In the genomic region with DNA sequence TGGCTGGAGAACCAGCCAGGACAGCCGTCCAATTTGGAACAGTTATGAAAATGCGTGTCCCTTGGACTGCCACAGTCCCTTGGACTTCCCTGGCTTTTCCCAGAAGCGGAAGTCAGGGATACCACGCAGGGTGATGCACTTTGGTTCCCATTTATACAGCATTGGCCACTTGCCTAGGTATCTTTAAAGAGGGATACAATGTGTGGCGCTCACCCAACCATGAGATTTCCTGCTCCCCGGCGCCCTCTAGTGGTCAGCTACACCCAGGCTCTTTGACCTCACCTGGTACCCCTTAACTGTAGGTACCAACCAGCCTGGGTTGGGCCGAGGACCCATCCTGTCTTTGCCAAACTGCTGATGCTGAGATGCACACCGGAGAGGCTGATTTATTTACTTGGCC, we compare ENCODE assay signal across 9 mouse cellular contexts. TPM values are rescaled to one million over a fixed set of nuclear protein-coding genes. Genes with fewer than 3 reads are reported as not detected.
DNase-seq lines count a peak whose midpoint lies in the region; ATAC-seq and TF ChIP-seq lines count a peak whose summit lies in the region.
"Had no signal": no experiment of that assay in that cellular context is flagged by ENCODE, and none has a peak within 500 bp of the region (broad histone marks: within the 10 kb centered on the region; RNA-seq: fewer than 3 reads in every experiment).

No protein-coding gene starts in this region.

- H3K4me3 ChIP-seq in heart, adult 2 months: no peak overlapping the region
- H3K4me3 ChIP-seq in kidney, embryonic 15.5 days (replicated peaks): no peak overlapping the region
- H3K4me3 ChIP-seq in stomach, embryonic 15.5 days (replicated peaks): no peak overlapping the region
- H3K4me3 ChIP-seq: embryonic facial prominence, embryonic 12.5 days had no signal

- H3K79me2 ChIP-seq in heart, adult 2 months (replicated peaks; ENCODE audit: control insufficient read depth, insufficient read depth, low read length): no peaks in the 10 kb centered on the region

- no peak for TF ChIP-seq POLR2A in heart, adult 2 months (IDR thresholded peaks at IDR 0.05; ENCODE audit: insufficient read depth, low read depth, low read length)

- no peak overlapping the region for H3K27ac ChIP-seq in heart, adult 2 months
- no peak overlapping the region for H3K27ac ChIP-seq in kidney, embryonic 15.5 days
- no peak overlapping the region for H3K27ac ChIP-seq in stomach, embryonic 15.5 days
- H3K27ac ChIP-seq: embryonic facial prominence, embryonic 12.5 days had no signal

- H3K4me2 ChIP-seq in kidney, embryonic 15.5 days: no peak overlapping the region
- no peak overlapping the region for H3K4me2 ChIP-seq in stomach, embryonic 15.5 days
- H3K4me2 ChIP-seq: embryonic facial prominence, embryonic 12.5 days had no signal

- no peak overlapping the region for H3K9ac ChIP-seq in heart, adult 2 months (ENCODE audit: low read depth, low read length)
- H3K9ac ChIP-seq in kidney, embryonic 15.5 days: no peak overlapping the region
- no peak overlapping the region for H3K9ac ChIP-seq in stomach, embryonic 15.5 days
- H3K9ac ChIP-seq: embryonic facial prominence, embryonic 12.5 days had no signal

- DNase-seq in A20 (ENCODE audit: low read depth, low spot score) (peak; percentile 72), liver (peak; percentile 80)
- peak; percentile 62 for DNase-seq in adrenal gland, adult 8-10 months
- peak; percentile 41 for DNase-seq in embryo, embryonic 11.5 days (ENCODE audit: low read depth, low spot score)
- peak; percentile 82 to 91 for DNase-seq in heart, adult 2 months
- peak; percentile 58 to 73 for DNase-seq in natural killer cell, adult 2 months (ENCODE audit: low spot score in 2 of 2)

- TF ChIP-seq EP300 in heart, adult 2 months (IDR thresholded peaks at IDR 0.05; ENCODE audit: insufficient read depth, low read depth, low read length): peak; percentile 66

- peak; percentile 58; the same call in 1 of the 2 replicates for ATAC-seq in kidney, embryonic 15.5 days (replicated peaks; ENCODE audit: low FRiP score)
- ATAC-seq in stomach, embryonic 15.5 days (ENCODE audit: insufficient read depth, low FRiP score, low read depth): peak; percentile 22; the same call in 1 of the 2 replicates

- intact Hi-C loops in heart, adult 2 months (cut with DNase I): loop anchor here (1.0 kb wide), 2 partner anchors 87 to 304 kb away; no protein-coding TSS in a partner anchor

- TF ChIP-seq CTCF in heart, adult 2 months (IDR thresholded peaks at IDR 0.05): peak; percentile 99; the same call in 1 of the 2 replicates

- peaks cover 2% of the 10 kb centered on the region for H3K4me1 ChIP-seq in heart, adult 2 months (ENCODE audit: control insufficient read depth, insufficient read depth, low read length)
- H3K4me1 ChIP-seq in kidney, embryonic 15.5 days: peaks cover 2% of the 10 kb centered on the region; the same call in 1 of the 2 replicates
- no peaks in the 10 kb centered on the region for H3K4me1 ChIP-seq in stomach, embryonic 15.5 days
- H3K4me1 ChIP-seq: embryonic facial prominence, embryonic 12.5 days had no signal

- no peaks in the 10 kb centered on the region for H3K9me3 ChIP-seq in kidney, embryonic 15.5 days (replicated peaks)
- no peaks in the 10 kb centered on the region for H3K9me3 ChIP-seq in stomach, embryonic 15.5 days
- H3K9me3 ChIP-seq: embryonic facial prominence, embryonic 12.5 days had no signal

- no peaks in the 10 kb centered on the region for H3K36me3 ChIP-seq in heart, adult 2 months (ENCODE audit: control insufficient read depth, insufficient read depth, low read length)
- H3K36me3 ChIP-seq in kidney, embryonic 15.5 days: no peaks in the 10 kb centered on the region
- H3K36me3 ChIP-seq in stomach, embryonic 15.5 days: no peaks in the 10 kb centered on the region
- H3K36me3 ChIP-seq: embryonic facial prominence, embryonic 12.5 days had no signal

- 8% methylated on average over 9 of the region's 9 CpGs for WGBS in heart, adult 2 months
- 28% methylated on average over 9 of the region's 9 CpGs for WGBS in kidney, embryonic 15.5 days
- 24% methylated on average over 9 of the region's 9 CpGs for WGBS in stomach, embryonic 15.5 days

- H3K27me3 ChIP-seq in heart, adult 2 months (ENCODE audit: control insufficient read depth, insufficient read depth, low read length): no peaks in the 10 kb centered on the region
- no peaks in the 10 kb centered on the region for H3K27me3 ChIP-seq in kidney, embryonic 15.5 days
- no peaks in the 10 kb centered on the region for H3K27me3 ChIP-seq in stomach, embryonic 15.5 days (replicated peaks)
- H3K27me3 ChIP-seq: embryonic facial prominence, embryonic 12.5 days had no signal

RNA-seq across cellular contexts. Expression of a gene that starts 44.5 kb away (rescaled TPM):
- total RNA-seq in adrenal gland, adult 8-10 months (2022): 1,000 to 10,000 TPM; 1,088 to 1,472 (median 1,425) TPM
- total RNA-seq in heart, adult 2 months (2021): 10 to 100 TPM; 33.8 to 36.3 TPM
- polyA plus RNA-seq in heart, adult 2 months (2012; rRNA removed): 8.4 and 15.8 TPM in 2 replicates
- polyA plus RNA-seq in kidney, embryonic 15.5 days (2015; fragmentation: Nextera tagmentation; extraction: Ambion mirVana): 12.0 and 12.2 TPM in 2 replicates
- polyA plus RNA-seq in stomach, embryonic 15.5 days (2015; fragmentation: Nextera tagmentation; extraction: Ambion mirVana): 12.0 and 13.2 TPM in 2 replicates
